Mouse (Mus musculus): ENCODE results near the gene Ska3. TPM values are rescaled to one million over a fixed set of nuclear protein-coding genes. Genes with fewer than 3 reads are reported as not detected.

Ska3 gene
- polyA plus RNA-seq, 1 experiment from 2014 or later, result 40.5 TPM

GRCm38 (mm10) chr14:57760447-57761412 is 65.3 kb downstream of the Ska3 start:
- H3K9ac ChIP-seq (replicated peaks; ENCODE audit: low read length), result no peak overlapping the region
- H3K9me3 ChIP-seq (ENCODE audit: low read length), result no peaks in the 10 kb centered on the region
- H3K36me3 ChIP-seq (ENCODE audit: insufficient read depth, low read length), result no peaks in the 10 kb centered on the region
- H3K4me2 ChIP-seq (replicated peaks; ENCODE audit: low read depth, low read length), result no peak overlapping the region
- WGBS, result 62% methylated on average over 10 of the region's 10 CpGs
- ATAC-seq (ENCODE audit: low FRiP score, low TSS enrichment), result no peak
- H3K27me3 ChIP-seq (ENCODE audit: insufficient read depth, low read length), result no peaks in the 10 kb centered on the region
- H3K4me1 ChIP-seq (ENCODE audit: insufficient read depth, low read length), result peaks cover 12% of the 10 kb centered on the region
- no peak overlapping the region for H3K4me3 ChIP-seq (ENCODE audit: low read length)
- no peak overlapping the region for H3K27ac ChIP-seq (ENCODE audit: low read length)

GRCm38 (mm10) chr14:57758237-57758636 is 67.7 kb downstream of the Ska3 start, which contains the start of gene Lats2:
Gene Lats2 (minus strand): TSS chr14:57758388.
- H3K4me1 ChIP-seq (ENCODE audit: insufficient read depth, low read length), result peaks cover 19% of the 10 kb centered on the region
- no peak within 1 kb of the TSS for H3K4me3 ChIP-seq (ENCODE audit: low read length)
- H3K27ac ChIP-seq (ENCODE audit: low read length), result no peak within 1 kb of the TSS
- 64% methylated on average over 4 of the region's 4 CpGs for WGBS
- H3K9ac ChIP-seq (replicated peaks; ENCODE audit: low read length), result no peak within 1 kb of the TSS
- H3K4me2 ChIP-seq (replicated peaks; ENCODE audit: low read depth, low read length), result no peak within 1 kb of the TSS
- no peak for ATAC-seq (ENCODE audit: low FRiP score, low TSS enrichment)
- H3K36me3 ChIP-seq (ENCODE audit: insufficient read depth, low read length), result no peaks in the 10 kb centered on the region
- H3K27me3 ChIP-seq (ENCODE audit: insufficient read depth, low read length), result no peaks in the 10 kb centered on the region
- no peaks in the 10 kb centered on the region for H3K9me3 ChIP-seq (ENCODE audit: low read length)

Small RNA genes within 50 kb of the gene (microRNA-seq; reads per million reads assigned to microRNA genes)
- not detected for gene Mir3077

Other genes starting within 250 kb of the Ska3 start
- gene Xpo4, start 160.8 kb downstream of the Ska3 start, polyA plus RNA-seq (2015; fragmentation: Nextera tagmentation; extraction: Ambion mirVana), result 19.8 and 24.3 TPM in 2 replicates
- not detected in 2 replicates for gene Gm49361, start 80.1 kb downstream of the Ska3 start, polyA plus RNA-seq (2015; fragmentation: Nextera tagmentation; extraction: Ambion mirVana)
- gene Lats2, start 67.8 kb downstream of the Ska3 start, polyA plus RNA-seq (2015; fragmentation: Nextera tagmentation; extraction: Ambion mirVana), result 25.9 and 27.7 TPM in 2 replicates
- gene Sap18, start 28.0 kb downstream of the Ska3 start, polyA plus RNA-seq (2015; fragmentation: Nextera tagmentation; extraction: Ambion mirVana), result 23.0 and 25.4 TPM in 2 replicates
- gene Mrpl57, start within 50 bp of the Ska3 start, polyA plus RNA-seq (2015; fragmentation: Nextera tagmentation; extraction: Ambion mirVana), result 160 and 161 TPM in 2 replicates
- gene Zdhhc20, start 64.1 kb upstream of the Ska3 start, polyA plus RNA-seq (2015; fragmentation: Nextera tagmentation; extraction: Ambion mirVana), result 64.9 and 67.9 TPM in 2 replicates
- gene Micu2, start 173.1 kb upstream of the Ska3 start, polyA plus RNA-seq (2015; fragmentation: Nextera tagmentation; extraction: Ambion mirVana), result 86.2 and 92.1 TPM in 2 replicates
- gene Fgf9, start 244.4 kb upstream of the Ska3 start, polyA plus RNA-seq (2015; fragmentation: Nextera tagmentation; extraction: Ambion mirVana), result 7.8 and 9.0 TPM in 2 replicates

All from kidney, embryonic 16.5 days (tissue).